Mouse (Mus musculus): ENCODE measurements around the gene Iars2. TPM values are rescaled to one million over a fixed set of nuclear protein-coding genes. Genes with fewer than 3 reads are reported as not detected.
A peak's percentile ranks its signal among the peaks of the same experiment; 100 is the strongest.

The Iars2 gene
- total and polyA plus RNA-seq, 3 experiments: 39.9 to 43.9 TPM; not detected in 1

- TF ChIP-seq USF1 (IDR thresholded peaks at IDR 0.05; ENCODE audit: low read depth, low read length) (no peak), SMC3 (IDR thresholded peaks at IDR 0.05; ENCODE audit: low read depth, low read length) (peak; percentile 28), CTCF (IDR thresholded peaks at IDR 0.05 in 2 of 3, conservative IDR thresholded peaks at IDR 0.05 in 1 of 3; ENCODE audit: control insufficient read depth in 1 of 3, insufficient read depth in 1 of 3, low read depth in 2 of 3, low read length in 3 of 3, poor library complexity in 1 of 3, severe bottlenecking in 1 of 3) (peak; percentile 38 to 42 (median 41); a peak in 5 of 6 replicates), EP300 (IDR thresholded peaks at IDR 0.05; ENCODE audit: low read depth in 1 of 2, low read length in 2 of 2) (no peak), ZKSCAN1 (IDR thresholded peaks at IDR 0.05; ENCODE audit: low read depth, low read length) (no peak), RCOR1 (IDR thresholded peaks at IDR 0.05; ENCODE audit: low read depth, low read length) (no peak), NELFE (IDR thresholded peaks at IDR 0.05; ENCODE audit: low read depth, low read length) (no peak), TAL1 (IDR thresholded peaks at IDR 0.05; ENCODE audit: low read length) (no peak)
- Histone ChIP-seq H3K27me3 (ENCODE audit: control insufficient read depth in 1 of 2, insufficient read depth in 2 of 2, low read length in 2 of 2) (no peaks in the 10 kb centered on the region), H3K4me1 (ENCODE audit: control insufficient read depth in 1 of 2, insufficient read depth in 2 of 2, low read length in 2 of 2) (no peaks in the 10 kb centered on the region), H3K9ac (ENCODE audit: control insufficient read depth, low read depth, low read length, poor library complexity, severe bottlenecking) (no peak overlapping the region), H3K27ac (ENCODE audit: control insufficient read depth, low read depth, low read length) (no peak overlapping the region), H3K36me3 (ENCODE audit: control insufficient read depth in 1 of 2, insufficient read depth in 2 of 2, low read length in 2 of 2) (peaks cover 0 to 14% of the 10 kb centered on the region in 2 experiments; a peak in 2 of 4 replicates), H3K9me3 (replicated peaks; ENCODE audit: insufficient read depth, low read length) (no peaks in the 10 kb centered on the region), H3K79me2 (ENCODE audit: control insufficient read depth, insufficient read depth, low read length, poor library complexity) (no peaks in the 10 kb centered on the region), H3K4me3 (ENCODE audit: control insufficient read depth in 1 of 2, insufficient read depth in 1 of 2, low read depth in 2 of 2, low read length in 2 of 2) (no peak overlapping the region)
- DNase-seq (ENCODE audit: low read depth, low spot score): no peak
Measured at GRCm38 (mm10) chr1:185262565-185262964, 66.6 kb downstream of the Iars2 start.

GRCm38 (mm10) chr1:185256753-185257152, 72.4 kb downstream of the Iars2 start:
- no peak overlapping the region for H3K9ac ChIP-seq (ENCODE audit: control insufficient read depth, low read depth, low read length, poor library complexity, severe bottlenecking)
- DNase-seq (ENCODE audit: low read depth, low spot score): no peak

GRCm38 (mm10) chr1:185255336-185255735, 73.9 kb downstream of the Iars2 start:
- Histone ChIP-seq H3K36me3 (ENCODE audit: control insufficient read depth in 1 of 2, insufficient read depth in 2 of 2, low read length in 2 of 2) (peaks cover 0 to 5% of the 10 kb centered on the region in 2 experiments; a peak in 2 of 4 replicates), H3K27me3 (ENCODE audit: control insufficient read depth in 1 of 2, insufficient read depth in 2 of 2, low read length in 2 of 2) (no peaks in the 10 kb centered on the region), H3K9ac (ENCODE audit: control insufficient read depth, low read depth, low read length, poor library complexity, severe bottlenecking) (no peak overlapping the region), H3K4me3 (ENCODE audit: control insufficient read depth in 1 of 2, insufficient read depth in 1 of 2, low read depth in 2 of 2, low read length in 2 of 2) (no peak overlapping the region), H3K9me3 (replicated peaks; ENCODE audit: insufficient read depth, low read length) (no peaks in the 10 kb centered on the region), H3K79me2 (ENCODE audit: control insufficient read depth, insufficient read depth, low read length, poor library complexity) (no peaks in the 10 kb centered on the region), H3K27ac (ENCODE audit: control insufficient read depth, low read depth, low read length) (no peak overlapping the region), H3K4me1 (ENCODE audit: control insufficient read depth in 1 of 2, insufficient read depth in 2 of 2, low read length in 2 of 2) (no peaks in the 10 kb centered on the region)
- TF ChIP-seq CHD1 (IDR thresholded peaks at IDR 0.05; ENCODE audit: low read depth, low read length): no peak
- no peak for TF ChIP-seq ETS1 (IDR thresholded peaks at IDR 0.05; ENCODE audit: low read depth, low read length)
- no peak for TF ChIP-seq SMC3 (IDR thresholded peaks at IDR 0.05; ENCODE audit: low read depth, low read length)
- TF ChIP-seq GABPA (IDR thresholded peaks at IDR 0.05; ENCODE audit: low read depth, low read length): no peak
- no peak for TF ChIP-seq TCF12 (IDR thresholded peaks at IDR 0.05; ENCODE audit: low read depth, low read length)
- TF ChIP-seq USF2 (IDR thresholded peaks at IDR 0.05; ENCODE audit: borderline replicate concordance in 1 of 2, insufficient read depth in 1 of 2, low read depth in 1 of 2, low read length in 2 of 2): no peak
- TF ChIP-seq GATA1 (IDR thresholded peaks at IDR 0.05; ENCODE audit: low read depth, low read length): no peak
- no peak for TF ChIP-seq TBP (IDR thresholded peaks at IDR 0.05; ENCODE audit: low read depth, low read length)
- no peak for TF ChIP-seq CHD2 (IDR thresholded peaks at IDR 0.05; ENCODE audit: low read length)
- no peak for TF ChIP-seq MAX (IDR thresholded peaks at IDR 0.05; ENCODE audit: low read length)
- no peak for TF ChIP-seq MYC (IDR thresholded peaks at IDR 0.05; ENCODE audit: low read depth, low read length)
- no peak for TF ChIP-seq SIN3A (IDR thresholded peaks at IDR 0.05; ENCODE audit: low read length)
- TF ChIP-seq JUND (IDR thresholded peaks at IDR 0.05; ENCODE audit: low read depth, low read length): no peak
- TF ChIP-seq UBTF (IDR thresholded peaks at IDR 0.05; ENCODE audit: borderline replicate concordance, insufficient read depth, low read depth, low read length): no peak
- no peak for TF ChIP-seq MEF2A (IDR thresholded peaks at IDR 0.05; ENCODE audit: extremely low read depth, insufficient replicate concordance, low read depth, low read length, poor library complexity, severe bottlenecking)
- no peak for DNase-seq (ENCODE audit: low read depth, low spot score)

More at GRCm38 (mm10) chr1:185256753-185257152, 72.4 kb downstream of the Iars2 start:
- H3K4me1 ChIP-seq (ENCODE audit: control insufficient read depth in 1 of 2, insufficient read depth in 2 of 2, low read length in 2 of 2): no peaks in the 10 kb centered on the region
- no peaks in the 10 kb centered on the region for H3K79me2 ChIP-seq (ENCODE audit: control insufficient read depth, insufficient read depth, low read length, poor library complexity)
- H3K36me3 ChIP-seq (ENCODE audit: control insufficient read depth in 1 of 2, insufficient read depth in 2 of 2, low read length in 2 of 2): peaks cover 0 to 9% of the 10 kb centered on the region in 2 experiments; a peak in 2 of 4 replicates
- H3K27me3 ChIP-seq (ENCODE audit: control insufficient read depth in 1 of 2, insufficient read depth in 2 of 2, low read length in 2 of 2): no peaks in the 10 kb centered on the region
- H3K9me3 ChIP-seq (replicated peaks; ENCODE audit: insufficient read depth, low read length): no peaks in the 10 kb centered on the region
- no peak for TF ChIP-seq JUND (IDR thresholded peaks at IDR 0.05; ENCODE audit: low read depth, low read length)
- TF ChIP-seq GATA1 (IDR thresholded peaks at IDR 0.05; ENCODE audit: low read depth, low read length): no peak
- no peak for TF ChIP-seq MAZ (IDR thresholded peaks at IDR 0.05; ENCODE audit: low read depth, low read length)
- TF ChIP-seq BHLHE40 (IDR thresholded peaks at IDR 0.05; ENCODE audit: borderline replicate concordance, low read depth, low read length): no peak
- TF ChIP-seq TBP (IDR thresholded peaks at IDR 0.05; ENCODE audit: low read depth, low read length): no peak
- no peak for TF ChIP-seq SIN3A (IDR thresholded peaks at IDR 0.05; ENCODE audit: low read length)
- no peak for TF ChIP-seq MYB (IDR thresholded peaks at IDR 0.05; ENCODE audit: low read depth, low read length)
- no peak for TF ChIP-seq ZNF384 (IDR thresholded peaks at IDR 0.05; ENCODE audit: low read depth, low read length)
- TF ChIP-seq ELF1 (IDR thresholded peaks at IDR 0.05; ENCODE audit: low read depth, low read length): no peak
- TF ChIP-seq POLR2AphosphoS2 (IDR thresholded peaks at IDR 0.05; ENCODE audit: low read length): no peak
- no peak for TF ChIP-seq TCF12 (IDR thresholded peaks at IDR 0.05; ENCODE audit: low read depth, low read length)
- TF ChIP-seq POLR2AphosphoS5 (IDR thresholded peaks at IDR 0.05; ENCODE audit: borderline replicate concordance, low read depth, low read length): no peak
- TF ChIP-seq RCOR1 (IDR thresholded peaks at IDR 0.05; ENCODE audit: low read depth, low read length): no peak
- no peak for TF ChIP-seq NRF1 (IDR thresholded peaks at IDR 0.05; ENCODE audit: insufficient read depth, low read depth, low read length, poor library complexity, severe bottlenecking)
- no peak for TF ChIP-seq MAX (IDR thresholded peaks at IDR 0.05; ENCODE audit: low read length)
- no peak overlapping the region for H3K4me3 ChIP-seq (ENCODE audit: control insufficient read depth in 1 of 2, insufficient read depth in 1 of 2, low read depth in 2 of 2, low read length in 2 of 2)
- H3K27ac ChIP-seq (ENCODE audit: control insufficient read depth, low read depth, low read length): no peak overlapping the region

All from MEL (cell line).